Mouse (Mus musculus) embryonic fibroblast, embryonic 13.5 days (primary cell): ENCODE data around the gene Spint2. TPM values are rescaled to one million over a fixed set of nuclear protein-coding genes. Genes with fewer than 3 reads are reported as not detected.

Source experiments
- H3K27ac ChIP-seq: 2 replicates; pipeline ENCODE4 v1.5.1; 2012; ENCODE audit warnings: low read length, control low read depth, inconsistent platforms; ENCODE audit not compliant: insufficient read depth
- H3K4me1 ChIP-seq: 2 replicates; pipeline ENCODE4 v1.6.1; 2011; ENCODE audit warnings: low read length; ENCODE audit not compliant: control insufficient read depth, insufficient read depth
- H3K4me3 ChIP-seq: 2 replicates; pipeline ENCODE4 v1.5.1; 2011; ENCODE audit warnings: mild to moderate bottlenecking, control low read depth, low read length; ENCODE audit not compliant: insufficient read depth
- CTCF ChIP-seq: IDR thresholded peaks from 2 replicates; pipeline ENCODE4 v1.5.1; 2011; ENCODE audit warnings: mild to moderate bottlenecking, control low read depth, low read length, moderate library complexity, borderline replicate concordance; ENCODE audit not compliant: insufficient read depth
- POLR2A ChIP-seq: IDR thresholded peaks from 2 replicates; pipeline ENCODE4 v1.6.1; 2011; ENCODE audit warnings: low read depth, mild to moderate bottlenecking, control low read depth, low read length, moderate library complexity
- polyA plus RNA-seq: library from polyadenylated mRNA; stranded (reverse); fragments of >200 nt; gene quantifications from 2 replicates; pipeline ENCODE4 v1.2.4, GENCODE M21; 2011; ENCODE audit warnings: low read depth; ENCODE audit not compliant: missing spikeins, insufficient read length

The Spint2 gene
- polyA plus RNA-seq, 1 experiment, result 11.6 TPM

GRCm38 (mm10) chr7:29282074-29282554 lies 402 bp upstream of the Spint2 start:
- H3K4me3 ChIP-seq, result 0 out of 2 replicates have a peak overlapping the region, but pooled peaks have one; percentile 27
- TF ChIP-seq CTCF (no peak), POLR2A (no peak)

GRCm38 (mm10) chr7:29280801-29281200 lies 911 bp downstream of the Spint2 start:
- no peak overlapping the region for H3K4me3 ChIP-seq
- no peaks in the 10 kb centered on the region for H3K4me1 ChIP-seq
- TF ChIP-seq CTCF, result no peak
- no peak for TF ChIP-seq POLR2A
- no peak overlapping the region for H3K27ac ChIP-seq

More at GRCm38 (mm10) chr7:29282074-29282554, 402 bp upstream of the Spint2 start:
- no peak overlapping the region for H3K27ac ChIP-seq
- no peaks in the 10 kb centered on the region for H3K4me1 ChIP-seq

- no peak for TF ChIP-seq POLR2A
- TF ChIP-seq CTCF, result no peak
- Histone ChIP-seq H3K4me3 (no peak overlapping the region), H3K27ac (no peak overlapping the region), H3K4me1 (no peaks in the 10 kb centered on the region)
These were observed 1.8 kb downstream of the Spint2 start for GRCm38 (mm10) chr7:29279924-29280323.

GRCm38 (mm10) chr7:29279261-29279660 lies 2.5 kb downstream of the Spint2 start:
- H3K27ac ChIP-seq, result no peak overlapping the region
- no peak overlapping the region for H3K4me3 ChIP-seq
- no peaks in the 10 kb centered on the region for H3K4me1 ChIP-seq
- TF ChIP-seq CTCF (no peak), POLR2A (no peak)

- no peaks in the 10 kb centered on the region for H3K4me1 ChIP-seq
- no peak overlapping the region for H3K27ac ChIP-seq
- no peak for TF ChIP-seq POLR2A
- no peak for TF ChIP-seq CTCF
These were observed 4.2 kb downstream of the Spint2 start for GRCm38 (mm10) chr7:29277510-29277909.

GRCm38 (mm10) chr7:29276715-29277114 lies 5.0 kb downstream of the Spint2 start:
- H3K4me1 ChIP-seq, result no peaks in the 10 kb centered on the region; the same call in 1 of the 2 replicates

More at GRCm38 (mm10) chr7:29277510-29277909, 4.2 kb downstream of the Spint2 start:
- H3K4me3 ChIP-seq, result no peak overlapping the region

GRCm38 (mm10) chr7:29271687-29272465 lies 9.8 kb downstream of the Spint2 start:
- Histone ChIP-seq H3K4me1 (no peaks in the 10 kb centered on the region; the same call in 1 of the 2 replicates), H3K27ac (peak overlapping the region; percentile 76), H3K4me3 (no peak overlapping the region)
- TF ChIP-seq CTCF, result no peak
- no peak for TF ChIP-seq POLR2A

More at GRCm38 (mm10) chr7:29276715-29277114, 5.0 kb downstream of the Spint2 start:
- TF ChIP-seq CTCF (no peak), POLR2A (no peak)
- Histone ChIP-seq H3K4me3 (no peak overlapping the region), H3K27ac (peak overlapping the region; percentile 35; the same call in 1 of the 2 replicates)

- H3K27ac ChIP-seq, result no peak overlapping the region
- TF ChIP-seq CTCF, result no peak
- no peak for TF ChIP-seq POLR2A
- no peak overlapping the region for H3K4me3 ChIP-seq
- H3K4me1 ChIP-seq, result no peaks in the 10 kb centered on the region; the same call in 1 of the 2 replicates
These were observed 11.3 kb downstream of the Spint2 start for GRCm38 (mm10) chr7:29270445-29270844.

GRCm38 (mm10) chr7:29266931-29267330 lies 14.8 kb downstream of the Spint2 start:
- no peak overlapping the region for H3K4me3 ChIP-seq
- H3K4me1 ChIP-seq, result no peaks in the 10 kb centered on the region; the same call in 1 of the 2 replicates
- TF ChIP-seq CTCF (no peak), POLR2A (no peak)
- H3K27ac ChIP-seq, result no peak overlapping the region

- H3K27ac ChIP-seq, result no peak overlapping the region
- no peaks in the 10 kb centered on the region for H3K4me1 ChIP-seq
- TF ChIP-seq POLR2A, result no peak
- no peak for TF ChIP-seq CTCF
- H3K4me3 ChIP-seq, result no peak overlapping the region
These were observed 16.1 kb downstream of the Spint2 start for GRCm38 (mm10) chr7:29265636-29266035.
